Mouse (Mus musculus) liver, embryonic 11.5 days (tissue): ENCODE measurements around the gene Enox2. TPM values are rescaled to one million over a fixed set of nuclear protein-coding genes. Genes with fewer than 3 reads are reported as not detected.

Experiments used
- ATAC-seq: fragments of 200-750 bp; cut with Nextera tagmentation; replicated peaks from 2 replicates; pipeline ENCODE4 v1.8.0; 2017; ENCODE audit warnings: moderate number of reproducible peaks, mild to moderate bottlenecking, moderate TSS enrichment, moderate library complexity; ENCODE audit not compliant: low FRiP score
- DNase-seq: peaks from one replicate; pipeline ENCODE4 v3.0.0-alpha.2; 2017; ENCODE audit warnings: low spot score
- H3K27ac ChIP-seq: fragments of 300-500 bp; sonication (generic); 2 replicates; pipeline ENCODE4 v1.5.1; 2014; ENCODE audit warnings: mild to moderate bottlenecking, low read depth, low read length, control low read depth
- H3K27me3 ChIP-seq: fragments of 300-500 bp; sonication (generic); replicated peaks from 2 replicates; pipeline ENCODE4 v1.6.1; 2014; ENCODE audit warnings: low read length, mixed read lengths; ENCODE audit not compliant: control insufficient read depth, insufficient read depth
- H3K36me3 ChIP-seq: fragments of 300-500 bp; sonication (generic); 2 replicates; pipeline ENCODE4 v1.6.1; 2014; ENCODE audit warnings: mild to moderate bottlenecking, low read length, moderate library complexity, mixed read lengths; ENCODE audit not compliant: control insufficient read depth, insufficient read depth
- H3K4me1 ChIP-seq: fragments of 300-500 bp; sonication (generic); replicated peaks from 2 replicates; pipeline ENCODE4 v1.6.1; 2014; ENCODE audit warnings: low read length, mixed read lengths; ENCODE audit not compliant: control insufficient read depth, insufficient read depth
- H3K4me2 ChIP-seq: fragments of 300-500 bp; sonication (generic); 2 replicates; pipeline ENCODE4 v1.6.1; 2014; ENCODE audit warnings: mild to moderate bottlenecking, control low read depth, moderate library complexity
- H3K4me3 ChIP-seq: fragments of 300-500 bp; sonication (generic); 2 replicates; pipeline ENCODE4 v1.5.1; 2014; ENCODE audit warnings: low read depth, low read length, control low read depth
- H3K9ac ChIP-seq: fragments of 300-500 bp; sonication (generic); 2 replicates; pipeline ENCODE4 v1.6.1; 2014; ENCODE audit warnings: low read depth, low read length, control low read depth
- H3K9me3 ChIP-seq: fragments of 300-500 bp; sonication (generic); 2 replicates; pipeline ENCODE4 v1.6.1; 2016; ENCODE audit warnings: low read length, inconsistent platforms, mixed read lengths; ENCODE audit not compliant: control insufficient read depth
- WGBS: fragments of 180-500 bp; shearing (Covaris S2); extraction: QIAGEN DNeasy Blood & Tissue Kit; methylation state at CpG from one replicate; pipeline ENCODE4 v1.1.7; 2014; 5-methylcytosine and 5-hydroxymethylcytosine counted together
- polyA plus RNA-seq: library from polyadenylated mRNA; unstranded; fragments of >200 nt; fragmentation: Nextera tagmentation; extraction: Ambion mirVana; gene quantifications from 2 replicates; pipeline ENCODE4 v1.2.1, GENCODE M21; 2014

Enox2 gene
- 7.4 and 8.0 TPM in 2 replicates for polyA plus RNA-seq

DNA sequence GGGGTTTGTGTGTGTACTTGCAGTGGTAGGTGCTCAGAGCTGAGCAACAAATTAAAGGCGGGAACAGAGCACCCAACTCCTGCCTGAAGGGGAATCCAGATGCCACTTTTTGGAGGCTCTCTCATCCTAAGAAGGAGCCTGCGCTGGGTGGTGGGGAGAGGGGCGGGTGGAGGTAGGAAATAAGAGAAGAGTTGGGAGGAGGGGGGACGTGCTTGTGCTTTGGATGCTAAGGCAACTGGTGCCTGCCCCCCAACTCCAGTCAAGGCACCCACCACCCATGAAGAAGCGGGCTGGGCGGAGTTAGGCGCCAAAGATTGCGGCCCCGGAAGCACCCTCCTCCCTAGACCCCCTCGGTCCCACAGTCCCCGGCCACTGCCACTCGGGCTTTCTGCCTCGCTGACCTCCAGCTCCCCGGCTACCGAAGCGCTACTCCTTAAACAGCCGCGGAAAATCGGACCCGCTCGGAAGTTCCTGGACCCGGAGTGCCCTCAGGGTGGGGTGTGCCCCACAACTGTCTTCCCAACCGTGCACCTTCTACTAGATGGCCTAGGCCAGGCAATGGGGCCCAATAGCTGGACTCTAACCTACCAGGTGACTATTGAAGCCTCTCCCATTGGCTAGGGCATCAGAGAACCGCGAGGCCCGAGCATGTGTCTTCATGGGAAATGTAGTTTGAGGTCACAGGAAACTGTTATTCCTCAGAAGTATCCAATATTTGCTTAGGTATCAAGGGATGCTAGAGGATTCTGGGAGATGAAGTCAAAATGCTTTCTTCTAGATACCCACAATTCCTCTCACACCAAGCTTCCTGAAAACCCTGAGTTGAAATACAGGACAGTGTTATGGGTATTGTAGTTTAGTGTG, at the start of gene Enox2:
Gene Enox2 (minus strand): TSS at position 560 of the 864 bp plus-strand sequence.
- no peaks in the 10 kb centered on the region for H3K9me3 ChIP-seq
- peak within 1 kb of the TSS; percentile 60 for H3K4me2 ChIP-seq
- no peaks in the 10 kb centered on the region for H3K27me3 ChIP-seq
- H3K4me3 ChIP-seq: peak within 1 kb of the TSS; percentile 59
- H3K27ac ChIP-seq: peak within 1 kb of the TSS; percentile 9; the same call in 1 of the 2 replicates
- H3K36me3 ChIP-seq: no peaks in the 10 kb centered on the region
- DNase-seq (peak; percentile 60), ATAC-seq (peak; percentile 100)
- peak within 1 kb of the TSS; percentile 71 for H3K9ac ChIP-seq
- WGBS: 14% methylated on average over 25 of the region's 26 CpGs
- no peaks in the 10 kb centered on the region for H3K4me1 ChIP-seq

GRCm38 (mm10) chrX:49309496-49309895, 21.4 kb upstream of the Enox2 start:
- ATAC-seq (no peak), DNase-seq (no peak)
- Histone ChIP-seq H3K4me2 (no peak overlapping the region), H3K9ac (no peak overlapping the region), H3K36me3 (no peaks in the 10 kb centered on the region), H3K4me1 (no peaks in the 10 kb centered on the region), H3K27me3 (no peaks in the 10 kb centered on the region), H3K4me3 (no peak overlapping the region), H3K9me3 (no peaks in the 10 kb centered on the region), H3K27ac (no peak overlapping the region)
- WGBS: 44% methylated on average over 1 of the region's 1 CpGs

DNA sequence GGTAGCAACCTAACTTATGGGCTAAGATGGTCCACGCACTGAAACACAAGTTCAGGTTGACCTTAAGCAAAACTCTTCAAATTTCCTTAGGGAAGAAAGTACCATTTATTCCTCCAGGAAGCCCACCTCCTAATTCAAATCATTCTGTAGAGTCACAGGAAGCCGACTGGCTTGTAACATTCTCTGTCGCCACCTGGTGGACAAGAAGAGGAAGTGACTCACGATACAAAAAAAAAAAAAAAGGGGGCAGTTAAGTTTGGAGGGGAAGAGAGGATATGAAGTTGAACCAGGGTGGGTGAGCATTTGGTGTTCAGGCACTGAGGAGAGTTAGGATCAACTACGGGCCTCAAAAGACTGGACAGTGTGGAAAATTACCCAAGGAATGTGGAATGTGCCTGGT, 18.6 kb upstream of the Enox2 start:
- no peak for DNase-seq
- no peaks in the 10 kb centered on the region for H3K9me3 ChIP-seq

GRCm38 (mm10) chrX:49279918-49280586, 8.0 kb downstream of the Enox2 start:
- DNase-seq (no peak), ATAC-seq (no peak)
- Histone ChIP-seq H3K4me1 (no peaks in the 10 kb centered on the region), H3K27me3 (no peaks in the 10 kb centered on the region), H3K9me3 (no peaks in the 10 kb centered on the region), H3K9ac (no peak overlapping the region), H3K4me2 (no peak overlapping the region), H3K4me3 (no peak overlapping the region), H3K27ac (no peak overlapping the region), H3K36me3 (no peaks in the 10 kb centered on the region)
- 71% methylated on average over 2 of the region's 2 CpGs for WGBS

More for the DNA sequence above, 18.6 kb upstream of the Enox2 start:
- Histone ChIP-seq H3K4me2 (no peak overlapping the region), H3K4me3 (no peak overlapping the region), H3K27me3 (no peaks in the 10 kb centered on the region), H3K36me3 (no peaks in the 10 kb centered on the region), H3K4me1 (no peaks in the 10 kb centered on the region), H3K9ac (no peak overlapping the region), H3K27ac (no peak overlapping the region)
- WGBS: 11% methylated on average over 5 of the region's 5 CpGs
- ATAC-seq: no peak

DNA sequence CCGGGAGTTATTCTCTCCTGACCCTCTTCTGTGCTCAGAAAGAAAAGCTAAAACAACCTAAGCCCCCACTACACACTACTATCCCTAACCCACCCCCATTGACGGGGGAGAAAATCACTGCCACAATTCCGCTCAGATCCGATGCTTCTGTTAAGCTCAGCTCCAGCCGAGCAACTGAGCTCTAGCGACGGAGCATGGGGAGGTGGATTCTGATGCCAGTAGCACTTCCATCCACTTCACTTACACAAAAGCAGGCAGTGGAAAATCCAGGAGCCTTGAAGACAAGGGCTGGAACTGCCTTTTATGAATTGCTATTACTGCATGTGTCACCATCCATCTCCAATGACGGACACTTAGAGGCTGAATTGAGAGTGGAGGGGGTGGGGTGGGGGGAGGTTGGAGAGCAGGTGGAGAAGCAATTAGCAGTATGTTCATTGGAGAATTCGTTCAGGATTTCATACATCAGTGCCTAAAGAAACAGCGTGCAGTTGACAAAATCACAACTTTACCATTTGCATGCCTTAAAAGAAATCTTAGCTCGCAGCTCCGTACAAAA, 14.5 kb downstream of the Enox2 start:
- DNase-seq (no peak), ATAC-seq (no peak)
- Histone ChIP-seq H3K4me3 (no peak overlapping the region), H3K4me1 (no peaks in the 10 kb centered on the region), H3K27ac (no peak overlapping the region), H3K4me2 (no peak overlapping the region), H3K9ac (no peak overlapping the region), H3K9me3 (no peaks in the 10 kb centered on the region), H3K36me3 (no peaks in the 10 kb centered on the region), H3K27me3 (no peaks in the 10 kb centered on the region)
- WGBS: 80% methylated on average over 12 of the region's 12 CpGs

- H3K27me3 ChIP-seq: no peaks in the 10 kb centered on the region
- H3K4me1 ChIP-seq: no peaks in the 10 kb centered on the region
- no peak overlapping the region for H3K9ac ChIP-seq
- H3K4me2 ChIP-seq: no peak overlapping the region
- ATAC-seq (no peak), DNase-seq (no peak)
- 80% methylated on average over 4 of the region's 4 CpGs for WGBS
- H3K27ac ChIP-seq: no peak overlapping the region
- H3K36me3 ChIP-seq: no peaks in the 10 kb centered on the region
- H3K9me3 ChIP-seq: no peaks in the 10 kb centered on the region
- H3K4me3 ChIP-seq: no peak overlapping the region
Observed at GRCm38 (mm10) chrX:49250816-49251215, 37.2 kb downstream of the Enox2 start.

DNA sequence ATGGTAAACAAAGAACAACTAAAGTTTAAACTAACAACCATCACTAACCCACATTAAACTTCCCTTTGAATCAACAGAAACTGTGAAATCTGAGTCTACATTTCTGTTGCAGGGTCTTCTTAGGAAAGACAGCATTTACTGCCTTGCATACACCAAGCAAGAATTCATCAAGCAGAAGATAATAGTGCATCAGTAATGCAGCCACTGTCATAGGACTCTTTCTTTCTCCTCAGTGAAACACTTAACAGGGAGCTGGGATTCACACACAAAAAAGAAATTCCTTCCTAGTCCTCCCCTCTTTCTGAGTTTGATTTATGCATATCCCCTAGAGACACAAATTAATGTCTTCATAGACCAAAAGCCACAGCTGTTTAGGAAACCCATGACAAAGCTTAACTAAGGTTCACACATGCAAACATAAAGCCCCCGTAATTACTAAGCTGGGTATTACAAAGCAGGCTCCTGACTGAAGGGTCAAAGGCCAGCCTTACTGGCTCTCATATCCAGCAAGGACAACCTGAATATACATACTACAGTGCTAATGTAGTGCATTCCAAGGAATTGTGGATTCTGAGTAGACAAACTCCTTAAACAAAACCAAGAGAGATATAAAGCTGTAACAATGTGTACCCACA, 62.1 kb downstream of the Enox2 start:
- ATAC-seq (no peak), DNase-seq (no peak)
- Histone ChIP-seq H3K4me3 (no peak overlapping the region), H3K9ac (no peak overlapping the region), H3K27me3 (no peaks in the 10 kb centered on the region), H3K4me2 (no peak overlapping the region), H3K27ac (no peak overlapping the region), H3K4me1 (no peaks in the 10 kb centered on the region), H3K9me3 (no peaks in the 10 kb centered on the region), H3K36me3 (no peaks in the 10 kb centered on the region)
- 61% methylated on average over 1 of the region's 1 CpGs for WGBS

GRCm38 (mm10) chrX:49216422-49216821, 71.6 kb downstream of the Enox2 start:
- H3K27me3 ChIP-seq: no peaks in the 10 kb centered on the region
- no peak overlapping the region for H3K4me2 ChIP-seq
- no peak overlapping the region for H3K9ac ChIP-seq
- H3K4me3 ChIP-seq: no peak overlapping the region
- DNase-seq (no peak), ATAC-seq (no peak)
- H3K27ac ChIP-seq: no peak overlapping the region
- H3K36me3 ChIP-seq: no peaks in the 10 kb centered on the region
- no peaks in the 10 kb centered on the region for H3K4me1 ChIP-seq
- 75% methylated on average over 3 of the region's 3 CpGs for WGBS
- no peaks in the 10 kb centered on the region for H3K9me3 ChIP-seq
